Mouse (Mus musculus) embryonic facial prominence, embryonic 12.5 days (tissue): Measurements from ENCODE around the gene Hspa1l. TPM values are rescaled to one million over a fixed set of nuclear protein-coding genes. Genes with fewer than 3 reads are reported as not detected.
A peak's percentile ranks its signal among the peaks of the same experiment; 100 is the strongest.
"Not testable (repeated sequence)": the region's sequence is repeated elsewhere in the genome, so short reads cannot be mapped to it uniquely, and the experiment has no call there.

Experiments used
- ATAC-seq: fragments of 200-750 bp; cut with Nextera tagmentation; 2 replicates; pipeline ENCODE4 v1.8.0; 2017; ENCODE audit not compliant: insufficient number of reproducible peaks, insufficient read depth, low FRiP score, low TSS enrichment
- H3K27ac ChIP-seq: fragments of 300-500 bp; sonication (generic); 2 replicates; pipeline ENCODE4 v1.5.1; 2016; ENCODE audit warnings: mild to moderate bottlenecking
- H3K27me3 ChIP-seq: fragments of 300-500 bp; sonication (generic); 2 replicates; pipeline ENCODE4 v1.6.1; 2016; ENCODE audit warnings: mild to moderate bottlenecking, moderate library complexity
- H3K36me3 ChIP-seq: fragments of 300-500 bp; sonication (generic); 2 replicates; pipeline ENCODE4 v1.6.1; 2016; ENCODE audit warnings: mild to moderate bottlenecking
- H3K4me1 ChIP-seq: fragments of 300-500 bp; sonication (generic); 2 replicates; pipeline ENCODE4 v1.6.1; 2016
- H3K4me2 ChIP-seq: fragments of 300-500 bp; sonication (generic); replicated peaks from 2 replicates; pipeline ENCODE4 v1.6.1; 2016; ENCODE audit warnings: mild to moderate bottlenecking, moderate library complexity
- H3K4me3 ChIP-seq: fragments of 300-500 bp; sonication (generic); 2 replicates; pipeline ENCODE4 v1.5.1; 2016; ENCODE audit warnings: mild to moderate bottlenecking
- H3K9ac ChIP-seq: fragments of 300-500 bp; sonication (generic); 2 replicates; pipeline ENCODE4 v1.6.1; 2016; ENCODE audit warnings: mild to moderate bottlenecking, moderate library complexity
- H3K9me3 ChIP-seq: fragments of 300-500 bp; sonication (generic); 2 replicates; pipeline ENCODE4 v1.6.1; 2016; ENCODE audit warnings: mild to moderate bottlenecking, moderate library complexity
- WGBS: fragments of 180-500 bp; shearing (Covaris S2); methylation state at CpG from one replicate; pipeline ENCODE4 v1.1.7; 2016; 5-methylcytosine and 5-hydroxymethylcytosine counted together
- polyA plus RNA-seq: library from polyadenylated mRNA; unstranded; fragments of >200 nt; fragmentation: Nextera tagmentation; extraction: Ambion mirVana; gene quantifications from 2 replicates; pipeline ENCODE4 v1.2.1, GENCODE M21; 2016

Gene Hspa1l
- 0.84 and 0.99 TPM in 2 replicates for polyA plus RNA-seq

DNA sequence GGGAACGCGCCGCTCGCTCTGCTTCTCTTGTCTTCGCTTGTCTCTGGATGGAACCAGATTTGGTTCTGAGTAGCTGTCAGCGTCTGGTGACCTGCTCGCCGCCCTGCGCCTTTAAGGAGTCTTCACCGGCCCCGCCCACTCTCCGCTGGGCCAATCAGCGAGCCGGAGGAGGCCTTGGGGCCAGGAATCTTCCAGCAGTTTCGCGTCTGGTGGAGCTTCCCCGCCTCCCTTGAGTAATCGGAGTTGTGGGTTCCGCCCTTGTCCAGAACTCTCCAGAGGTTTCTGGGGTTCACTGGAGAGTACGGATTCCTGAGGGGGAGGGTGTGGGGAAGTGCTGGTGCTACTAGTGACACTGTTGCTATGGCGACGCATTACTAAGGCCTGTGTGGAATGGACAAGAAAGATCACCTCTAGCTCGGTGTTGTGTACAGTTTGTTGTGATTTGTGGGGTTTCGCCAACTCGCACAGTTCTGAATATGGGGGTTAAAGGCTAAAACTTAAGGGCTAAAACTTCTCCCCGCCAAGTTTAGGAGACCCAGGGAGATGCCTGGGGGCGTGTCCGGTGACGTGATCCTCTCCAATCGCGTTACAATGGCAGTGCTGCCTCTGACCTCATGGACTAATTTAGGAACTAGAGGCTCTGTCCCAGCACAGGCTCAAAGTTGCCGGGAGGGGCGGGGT is at the start of gene Hspa1l, which contains the start of gene Hspa1a:
TSS of gene Hspa1l (plus strand) at position 635 of the 681 bp plus-strand sequence.
TSS of gene Hspa1a (minus strand) at position 88 of the 681 bp plus-strand sequence.
- H3K27ac ChIP-seq: 0 out of 2 replicates have a peak within 1 kb of the TSS, but pooled peaks have one; percentile 2
- H3K9me3 ChIP-seq, H3K4me1 ChIP-seq, H3K36me3 ChIP-seq: not testable (repeated sequence)
- peak within 1 kb of the TSS; percentile 35 for H3K4me3 ChIP-seq
- H3K4me2 ChIP-seq: peak within 1 kb of the TSS; percentile 65
- peaks cover 26% of the 10 kb centered on the region for H3K27me3 ChIP-seq
- peak within 1 kb of the TSS; percentile 28; the same call in 1 of the 2 replicates for H3K9ac ChIP-seq
- under 1% methylated on average over 29 of the region's 33 CpGs for WGBS
- peak; percentile 79 for ATAC-seq

DNA sequence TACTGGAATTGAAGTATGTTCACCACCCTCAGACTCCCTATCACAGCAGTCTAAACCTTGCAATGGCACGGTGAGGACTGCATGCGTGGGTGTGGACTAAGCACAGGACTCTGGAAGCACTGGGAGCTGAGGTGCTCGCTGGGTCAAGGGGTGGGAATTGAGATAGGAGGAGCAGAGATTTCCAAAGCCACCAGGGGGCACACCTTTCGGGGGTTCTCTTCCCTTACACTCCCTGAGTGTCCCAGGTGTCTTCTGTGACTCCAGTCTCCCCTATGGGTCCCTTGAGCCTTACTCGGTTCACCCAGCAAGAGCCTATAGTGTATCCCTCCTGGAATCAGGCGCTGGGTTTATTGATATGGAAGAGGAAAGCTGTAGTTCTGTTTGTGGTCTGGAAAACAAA is 49.6 kb upstream of the Hspa1l start:
- H3K36me3 ChIP-seq: no peaks in the 10 kb centered on the region
- H3K9ac ChIP-seq: no peak overlapping the region
- no peak overlapping the region for H3K27ac ChIP-seq
- H3K4me1 ChIP-seq: no peaks in the 10 kb centered on the region
- no peaks in the 10 kb centered on the region for H3K9me3 ChIP-seq
- H3K4me2 ChIP-seq: no peak overlapping the region
- no peak overlapping the region for H3K4me3 ChIP-seq
- no peaks in the 10 kb centered on the region for H3K27me3 ChIP-seq
- 47% methylated on average over 6 of the region's 6 CpGs for WGBS
- ATAC-seq: no peak

DNA sequence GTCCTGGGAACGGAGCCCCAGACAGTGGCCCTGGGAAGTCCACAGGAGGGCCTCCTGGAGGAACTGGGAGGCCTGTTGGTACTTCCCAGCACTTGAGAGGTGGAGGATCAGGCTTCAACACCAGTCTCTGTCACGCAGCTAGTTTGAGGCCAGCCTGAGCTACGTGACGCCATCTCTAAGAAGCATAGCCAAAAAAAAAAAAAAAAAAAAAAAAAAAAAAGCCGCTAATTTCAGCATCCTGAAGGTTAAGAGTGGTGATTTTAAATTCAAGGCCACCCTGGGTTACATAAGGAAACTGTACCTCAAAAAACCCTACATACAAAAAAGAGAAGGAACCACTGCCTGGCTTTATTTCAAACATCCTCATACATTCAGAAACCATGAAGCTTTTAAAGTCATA is 48.2 kb upstream of the Hspa1l start:
- Histone ChIP-seq H3K27me3 (no peaks in the 10 kb centered on the region), H3K4me1 (no peaks in the 10 kb centered on the region), H3K4me2 (no peak overlapping the region), H3K9me3 (no peaks in the 10 kb centered on the region), H3K27ac (no peak overlapping the region), H3K9ac (no peak overlapping the region), H3K36me3 (no peaks in the 10 kb centered on the region), H3K4me3 (no peak overlapping the region)
- WGBS: 73% methylated on average over 5 of the region's 5 CpGs
- no peak for ATAC-seq

DNA sequence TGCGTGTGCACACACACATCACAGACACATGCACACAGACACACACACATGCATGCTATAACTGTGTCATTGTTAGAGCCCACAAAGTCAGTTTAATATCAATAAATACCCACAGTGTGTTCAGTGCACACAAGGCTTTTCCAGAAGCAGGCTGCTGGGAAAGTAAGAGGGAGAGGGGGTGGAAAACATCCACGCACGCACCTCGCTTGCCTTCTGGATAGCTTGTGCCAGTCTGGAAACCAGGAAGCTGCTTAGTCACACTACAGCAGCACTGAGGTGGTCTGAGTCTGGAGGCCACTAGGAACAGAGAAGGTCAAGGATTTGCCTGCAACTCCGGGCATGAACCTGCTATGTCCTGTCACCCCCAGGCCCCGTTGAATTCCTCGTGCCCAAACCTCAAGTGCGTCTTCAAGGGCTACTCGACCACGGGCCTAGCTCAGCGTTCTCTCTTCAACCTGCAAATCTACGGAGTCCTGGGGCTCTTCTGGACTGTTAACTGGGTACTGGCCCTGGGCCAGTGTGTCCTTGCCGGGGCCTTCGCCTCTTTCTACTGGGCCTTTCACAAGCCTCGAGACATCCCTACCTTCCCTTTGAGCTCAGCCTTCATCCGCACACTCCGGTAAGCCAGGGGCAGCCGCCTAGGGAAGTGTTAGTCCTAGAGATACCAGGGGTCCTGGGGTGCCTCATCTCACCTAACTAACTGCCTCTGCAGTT is 45.0 kb upstream of the Hspa1l start:
- Histone ChIP-seq H3K4me3 (no peak overlapping the region), H3K4me2 (no peak overlapping the region), H3K9ac (no peak overlapping the region), H3K9me3 (no peaks in the 10 kb centered on the region), H3K27ac (no peak overlapping the region), H3K4me1 (peaks cover 8% of the 10 kb centered on the region), H3K36me3 (no peaks in the 10 kb centered on the region), H3K27me3 (no peaks in the 10 kb centered on the region)
- no peak for ATAC-seq
- WGBS: 89% methylated on average over 18 of the region's 18 CpGs

DNA sequence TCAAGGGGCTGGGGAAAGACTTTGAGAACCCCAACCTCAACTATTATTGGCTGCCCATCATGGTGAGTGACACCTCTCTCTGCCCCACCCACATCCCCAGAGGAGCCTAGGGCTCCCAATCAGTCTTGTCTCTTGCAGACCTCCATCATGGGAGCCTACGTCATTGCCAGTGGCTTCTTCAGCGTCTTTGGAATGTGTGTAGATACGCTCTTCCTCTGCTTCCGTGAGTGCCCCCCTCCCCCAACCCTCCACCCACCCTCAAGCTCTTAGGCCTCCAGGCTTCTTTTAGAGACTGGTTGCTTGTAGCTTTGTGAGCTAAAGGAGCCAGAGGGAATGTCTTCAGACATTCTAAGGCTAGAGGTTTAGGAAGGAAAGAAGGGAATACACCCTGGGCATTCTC is 43.7 kb upstream of the Hspa1l start:
- Histone ChIP-seq H3K27me3 (0 out of 2 replicates have a peak, but pooled peaks cover 2% of the 10 kb centered on the region), H3K9me3 (no peaks in the 10 kb centered on the region), H3K9ac (no peak overlapping the region), H3K27ac (no peak overlapping the region), H3K4me2 (no peak overlapping the region), H3K4me3 (no peak overlapping the region), H3K4me1 (peaks cover 8% of the 10 kb centered on the region), H3K36me3 (no peaks in the 10 kb centered on the region)
- WGBS: 60% methylated on average over 4 of the region's 4 CpGs
- no peak for ATAC-seq

DNA sequence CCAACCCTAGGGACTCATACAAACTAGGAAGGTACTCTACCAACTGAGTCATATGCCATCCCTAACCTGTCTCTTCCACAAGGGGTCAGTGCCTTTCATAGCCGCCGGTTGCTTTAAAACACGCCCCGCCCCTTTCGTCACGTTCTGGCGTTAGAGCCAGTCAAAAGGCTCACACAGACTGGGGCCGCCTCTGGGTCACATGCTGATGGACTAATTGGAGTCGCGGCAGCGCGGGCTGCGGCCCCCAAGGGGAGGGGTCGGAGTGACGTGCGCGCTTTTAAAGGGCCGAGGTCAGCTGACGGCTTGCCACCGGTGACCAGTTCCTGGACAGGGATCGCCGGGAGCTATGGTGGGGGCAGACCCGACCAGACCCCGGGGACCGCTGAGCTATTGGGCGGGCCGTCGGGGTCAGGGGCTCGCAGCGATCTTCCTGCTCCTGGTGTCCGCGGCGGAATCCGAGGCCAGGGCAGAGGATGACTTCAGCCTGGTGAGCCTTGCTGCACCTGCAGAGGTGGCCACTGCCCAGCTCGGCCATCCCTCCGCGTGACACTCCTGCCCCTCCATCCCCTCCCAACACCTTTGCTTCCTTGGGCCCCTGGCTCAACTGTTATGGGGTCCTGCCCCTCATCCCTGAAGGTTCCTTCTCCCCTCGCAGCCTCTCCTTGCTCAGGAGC is 41.3 kb upstream of the Hspa1l start, which contains the start of gene Neu1:
TSS of gene Neu1 (plus strand) at position 193 of the 674 bp plus-strand sequence.
- peak within 1 kb of the TSS; percentile 97 for H3K4me2 ChIP-seq
- H3K9me3 ChIP-seq: no peaks in the 10 kb centered on the region
- under 1% methylated on average over 38 of the region's 38 CpGs for WGBS

DNA sequence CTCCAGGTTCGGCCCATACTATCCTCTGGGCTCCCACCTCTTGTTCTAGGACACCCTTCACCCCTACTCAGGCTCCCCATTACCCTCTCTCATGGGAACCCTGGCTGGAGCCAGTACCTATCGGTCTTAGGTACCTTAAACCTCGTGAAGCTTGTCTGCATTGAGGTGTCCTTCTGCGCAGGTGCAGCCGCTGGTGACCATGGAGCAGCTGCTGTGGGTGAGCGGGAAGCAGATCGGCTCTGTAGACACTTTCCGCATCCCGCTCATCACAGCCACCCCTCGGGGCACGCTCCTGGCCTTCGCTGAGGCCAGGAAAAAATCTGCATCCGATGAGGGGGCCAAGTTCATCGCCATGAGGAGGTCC is 40.8 kb upstream of the Hspa1l start:
- H3K27ac ChIP-seq: no peak overlapping the region
- peak; percentile 8; the same call in 1 of the 2 replicates for ATAC-seq
- H3K27me3 ChIP-seq: 0 out of 2 replicates have a peak, but pooled peaks cover 4% of the 10 kb centered on the region

More for the DNA sequence above, 41.3 kb upstream of the Hspa1l start, which contains the start of gene Neu1:
- H3K9ac ChIP-seq: peak within 1 kb of the TSS; percentile 83
- no peaks in the 10 kb centered on the region for H3K36me3 ChIP-seq
- peaks cover 12% of the 10 kb centered on the region for H3K4me1 ChIP-seq
- peak; percentile 93 for ATAC-seq
- 0 out of 2 replicates have a peak, but pooled peaks cover 4% of the 10 kb centered on the region for H3K27me3 ChIP-seq
- no peak within 1 kb of the TSS for H3K27ac ChIP-seq
- H3K4me3 ChIP-seq: peak within 1 kb of the TSS; percentile 75

DNA sequence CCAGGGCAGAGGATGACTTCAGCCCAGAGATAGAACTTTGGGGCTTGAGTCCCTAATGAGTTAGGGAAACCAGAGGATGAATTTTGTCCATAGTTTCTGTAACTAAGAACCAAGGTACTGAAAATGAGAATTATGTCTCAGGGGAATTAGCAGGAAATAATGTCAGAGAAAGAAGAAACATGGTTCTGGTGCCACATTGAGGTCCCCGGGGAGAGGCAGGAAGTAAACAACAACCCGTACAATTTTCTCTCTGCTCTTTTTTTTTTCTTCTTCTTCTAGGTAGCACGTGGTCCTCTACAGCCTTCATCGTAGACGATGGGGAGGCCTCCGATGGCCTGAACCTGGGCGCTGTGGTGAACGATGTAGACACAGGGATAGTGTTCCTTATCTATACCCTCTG is 40.2 kb upstream of the Hspa1l start:
- WGBS: 80% methylated on average over 8 of the region's 8 CpGs
- Histone ChIP-seq H3K9ac (peak overlapping the region; percentile 83), H3K9me3 (no peaks in the 10 kb centered on the region), H3K4me2 (peak overlapping the region; percentile 97), H3K4me3 (peak overlapping the region; percentile 75), H3K36me3 (no peaks in the 10 kb centered on the region), H3K27me3 (0 out of 2 replicates have a peak, but pooled peaks cover 4% of the 10 kb centered on the region), H3K4me1 (peaks cover 12% of the 10 kb centered on the region), H3K27ac (no peak overlapping the region)
- ATAC-seq: no peak

More for the DNA sequence above, 40.8 kb upstream of the Hspa1l start:
- Histone ChIP-seq H3K4me2 (peak overlapping the region; percentile 97), H3K9me3 (no peaks in the 10 kb centered on the region), H3K36me3 (no peaks in the 10 kb centered on the region), H3K9ac (peak overlapping the region; percentile 83), H3K4me1 (peaks cover 12% of the 10 kb centered on the region), H3K4me3 (peak overlapping the region; percentile 75)
- 12% methylated on average over 14 of the region's 14 CpGs for WGBS

DNA sequence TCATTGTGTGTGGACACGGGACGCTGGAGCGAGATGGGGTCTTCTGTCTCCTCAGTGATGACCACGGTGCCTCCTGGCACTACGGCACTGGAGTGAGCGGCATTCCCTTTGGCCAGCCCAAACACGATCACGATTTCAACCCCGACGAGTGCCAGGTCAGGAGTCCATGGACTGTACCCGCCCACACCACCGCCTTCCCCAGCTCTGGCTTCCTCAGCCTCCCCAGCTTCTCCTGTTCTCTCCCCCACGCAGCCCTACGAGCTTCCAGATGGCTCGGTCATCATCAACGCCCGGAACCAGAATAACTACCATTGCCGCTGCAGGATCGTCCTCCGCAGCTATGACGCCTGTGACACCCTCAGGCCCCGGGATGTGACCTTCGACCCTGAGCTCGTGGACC is 38.5 kb upstream of the Hspa1l start:
- H3K9ac ChIP-seq: peak overlapping the region; percentile 27; the same call in 1 of the 2 replicates
- H3K36me3 ChIP-seq: no peaks in the 10 kb centered on the region
- peaks cover 12% of the 10 kb centered on the region for H3K4me1 ChIP-seq
- 40% methylated on average over 24 of the region's 24 CpGs for WGBS
- peak overlapping the region; percentile 5; the same call in 1 of the 2 replicates for H3K4me2 ChIP-seq
- no peak for ATAC-seq
- 0 out of 2 replicates have a peak, but pooled peaks cover 4% of the 10 kb centered on the region for H3K27me3 ChIP-seq
- H3K9me3 ChIP-seq: no peaks in the 10 kb centered on the region
- no peak overlapping the region for H3K4me3 ChIP-seq
- no peak overlapping the region for H3K27ac ChIP-seq

DNA sequence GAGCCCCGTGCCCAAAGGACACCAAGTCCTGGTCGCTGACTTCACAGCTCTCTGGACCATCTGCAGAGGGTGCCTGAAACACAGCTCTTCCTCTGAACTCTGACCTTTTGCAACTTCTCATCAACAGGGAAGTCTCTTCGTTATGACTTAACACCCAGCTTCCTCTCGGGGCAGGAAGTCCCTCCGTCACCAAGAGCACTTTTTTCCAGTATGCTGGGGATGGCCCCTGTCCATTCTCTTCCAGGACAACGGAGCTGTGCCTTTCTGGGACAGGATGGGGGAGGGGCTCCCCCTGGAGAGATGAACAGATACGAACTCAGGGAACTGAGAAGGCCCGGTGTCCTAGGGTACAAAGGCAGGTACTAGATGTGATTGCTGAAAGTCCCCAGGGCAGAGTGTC is 37.7 kb upstream of the Hspa1l start:
- Histone ChIP-seq H3K4me1 (peaks cover 12% of the 10 kb centered on the region), H3K4me2 (peak overlapping the region; percentile 5; the same call in 1 of the 2 replicates), H3K27ac (no peak overlapping the region), H3K9me3 (no peaks in the 10 kb centered on the region), H3K27me3 (0 out of 2 replicates have a peak, but pooled peaks cover 4% of the 10 kb centered on the region), H3K36me3 (no peaks in the 10 kb centered on the region), H3K4me3 (no peak overlapping the region), H3K9ac (peak overlapping the region; percentile 27; the same call in 1 of the 2 replicates)
- 34% methylated on average over 8 of the region's 8 CpGs for WGBS
- ATAC-seq: no peak

DNA sequence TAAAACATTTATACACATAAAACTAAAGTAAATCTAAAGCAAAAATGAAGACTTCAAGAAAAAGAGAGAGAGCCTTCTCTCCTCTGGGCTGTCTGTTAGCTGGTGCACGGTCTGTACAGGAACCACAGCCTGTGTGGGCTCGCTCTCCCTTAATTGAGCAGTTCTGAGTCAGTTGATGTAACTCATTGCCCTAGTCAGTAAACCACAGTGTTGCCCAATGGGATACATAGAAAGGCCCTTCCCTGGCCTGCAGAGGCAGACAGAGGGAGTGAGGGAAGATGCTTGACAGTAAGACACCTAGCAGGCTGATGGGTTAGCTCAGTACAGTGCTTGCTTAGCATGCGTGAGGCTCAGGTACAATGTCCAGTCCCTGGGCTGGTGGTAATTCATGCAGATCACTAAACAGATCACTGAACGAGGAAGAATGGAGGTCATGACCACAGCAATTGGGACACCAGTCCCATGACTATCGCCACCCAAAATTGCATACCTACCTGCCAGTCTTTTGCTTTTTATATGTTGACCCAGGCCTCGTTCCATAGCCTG is 34.5 kb upstream of the Hspa1l start:
- H3K9ac ChIP-seq: no peak overlapping the region
- H3K4me2 ChIP-seq: no peak overlapping the region
- peaks cover 10% of the 10 kb centered on the region for H3K4me1 ChIP-seq
- H3K4me3 ChIP-seq: no peak overlapping the region
- H3K27me3 ChIP-seq: 0 out of 2 replicates have a peak, but pooled peaks cover 4% of the 10 kb centered on the region
- no peak for ATAC-seq
- WGBS: 80% methylated on average over 6 of the region's 6 CpGs
- H3K36me3 ChIP-seq: no peaks in the 10 kb centered on the region
- H3K27ac ChIP-seq: no peak overlapping the region
- no peaks in the 10 kb centered on the region for H3K9me3 ChIP-seq
